Mouse (Mus musculus) left cerebral cortex, postnatal 36 days (tissue): ENCODE data around the gene Cacna1b. TPM values are rescaled to one million over a fixed set of nuclear protein-coding genes. Genes with fewer than 3 reads are reported as not detected.

Experiments
- DNase-seq, 2 experiments: peaks; one replicate each; pipeline ENCODE4 v3.0.0; 2021 to 2022; ENCODE audit warnings: low spot score in 2 of 2, mixed read lengths in 1 of 2
- intact Hi-C: fragments of 180-260 bp; cut with DNase I; formaldehyde crosslinking; loops from one replicate; pipeline ENCODE4 v1.15.1; 2025
- total RNA-seq, 2 experiments: library from RNA; stranded (reverse); gene quantifications; 2 replicates each; pipeline ENCODE4 v1.2.3; 2021

Cacna1b gene
- total RNA-seq, 2 experiments from 2014 or later: 85.5 to 96.2 TPM

GRCm38 (mm10) chr2:24674432-24675006 lies 88.4 kb downstream of the Cacna1b start:
- DNase-seq: no peak
- intact Hi-C loops: loop anchor here (5.0 kb wide), 1 partner anchor 88 kb away; the partner anchor contains the start of gene Cacna1b

DNA sequence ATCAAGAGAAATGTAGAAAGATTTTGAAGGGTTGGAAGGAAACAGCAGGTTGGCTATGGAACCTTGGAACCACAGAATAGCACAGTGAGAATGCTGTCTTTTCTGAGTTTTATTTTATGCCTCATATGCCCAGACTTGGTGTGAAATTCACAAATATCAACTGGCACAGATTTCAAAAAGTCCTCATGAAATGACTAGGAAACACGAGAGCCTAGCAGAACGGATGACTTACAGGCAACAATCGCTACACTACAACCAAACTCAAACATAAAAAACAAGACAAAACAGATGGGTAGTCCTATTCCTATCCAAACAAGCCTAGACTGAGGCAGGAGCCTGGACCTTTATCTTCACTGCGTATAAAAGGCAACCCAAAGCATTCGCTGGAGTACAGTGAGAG lies 94.4 kb downstream of the Cacna1b start:
- no peak for DNase-seq

DNA sequence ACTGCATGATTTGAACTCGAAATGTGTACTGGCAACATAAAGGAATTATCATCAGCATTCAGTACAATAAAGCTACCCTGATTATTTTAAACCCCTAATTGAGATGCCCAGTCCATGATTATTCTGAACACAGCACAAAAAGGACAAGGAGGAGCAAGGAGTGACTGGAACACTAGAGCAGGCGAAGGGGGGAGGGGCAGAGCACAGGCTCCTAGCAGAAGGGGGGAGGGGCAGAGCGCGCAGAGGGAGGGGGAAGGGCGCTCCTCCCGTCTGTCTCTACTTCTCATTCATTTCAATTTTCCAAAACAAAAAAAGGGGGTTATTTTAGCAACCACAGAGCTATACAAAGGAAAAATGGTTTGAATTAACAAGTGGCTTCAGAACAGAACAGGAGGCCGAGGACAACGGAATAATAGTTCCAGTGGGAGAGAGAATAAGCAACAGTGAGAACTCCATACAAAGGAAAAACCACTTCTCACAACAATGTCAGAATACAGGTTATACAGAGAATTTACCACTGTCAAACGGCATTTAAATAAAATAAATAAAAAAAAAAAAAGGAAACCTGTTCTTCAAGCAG lies 98.2 kb downstream of the Cacna1b start:
- DNase-seq: no peak
- intact Hi-C loops: no loop called here

More for the DNA sequence above, 94.4 kb downstream of the Cacna1b start:
- intact Hi-C loops: no loop called here

GRCm38 (mm10) chr2:24659150-24659775 lies 103.7 kb downstream of the Cacna1b start:
- no peak for DNase-seq
- intact Hi-C loops: no loop called here

- intact Hi-C loops: no loop called here
- no peak for DNase-seq
Measured at GRCm38 (mm10) chr2:24648503-24648902, 114.4 kb downstream of the Cacna1b start.

GRCm38 (mm10) chr2:24646452-24647146 lies 116.4 kb downstream of the Cacna1b start:
- DNase-seq: no peak
- intact Hi-C loops: no loop called here

- intact Hi-C loops: no loop called here
- no peak for DNase-seq
Measured at GRCm38 (mm10) chr2:24642834-24643233, 120.1 kb downstream of the Cacna1b start.

- DNase-seq: no peak
- intact Hi-C loops: no loop called here
Measured at GRCm38 (mm10) chr2:24638102-24638954, 124.6 kb downstream of the Cacna1b start.

GRCm38 (mm10) chr2:24633645-24634044 lies 129.3 kb downstream of the Cacna1b start:
- intact Hi-C loops: no loop called here
- no peak for DNase-seq

DNA sequence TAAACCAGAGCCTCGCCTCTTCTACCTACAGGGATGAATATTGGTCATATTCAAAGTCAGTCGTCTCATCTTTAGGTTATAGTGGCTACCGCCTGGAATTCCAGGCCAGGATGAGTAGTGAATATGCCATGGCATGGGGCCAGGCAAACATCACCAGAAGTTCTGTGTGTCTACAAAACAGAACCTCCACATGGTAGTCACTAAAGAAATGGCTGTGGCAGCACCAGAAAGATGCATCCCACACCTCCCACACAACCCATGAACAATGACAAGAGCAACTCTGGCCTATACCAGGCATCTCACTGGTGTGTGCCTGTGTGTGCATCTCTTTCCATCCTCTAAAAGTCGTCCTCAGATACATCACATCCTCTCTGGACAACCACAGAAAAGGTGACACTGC lies 145.8 kb downstream of the Cacna1b start:
- DNase-seq: no peak

GRCm38 (mm10) chr2:24609789-24610188 lies 153.2 kb downstream of the Cacna1b start:
- intact Hi-C loops: no loop called here
- peak; percentile 52 to 65 for DNase-seq

More for the DNA sequence above, 145.8 kb downstream of the Cacna1b start:
- intact Hi-C loops: no loop called here

GRCm38 (mm10) chr2:24608765-24609138 lies 154.2 kb downstream of the Cacna1b start:
- no peak for DNase-seq

GRCm38 (mm10) chr2:24607905-24608764 lies 154.8 kb downstream of the Cacna1b start:
- intact Hi-C loops: no loop called here
- DNase-seq: no peak

More at GRCm38 (mm10) chr2:24608765-24609138, 154.2 kb downstream of the Cacna1b start:
- intact Hi-C loops: no loop called here

GRCm38 (mm10) chr2:24606531-24606930 lies 156.4 kb downstream of the Cacna1b start:
- intact Hi-C loops: no loop called here
- no peak for DNase-seq

DNA sequence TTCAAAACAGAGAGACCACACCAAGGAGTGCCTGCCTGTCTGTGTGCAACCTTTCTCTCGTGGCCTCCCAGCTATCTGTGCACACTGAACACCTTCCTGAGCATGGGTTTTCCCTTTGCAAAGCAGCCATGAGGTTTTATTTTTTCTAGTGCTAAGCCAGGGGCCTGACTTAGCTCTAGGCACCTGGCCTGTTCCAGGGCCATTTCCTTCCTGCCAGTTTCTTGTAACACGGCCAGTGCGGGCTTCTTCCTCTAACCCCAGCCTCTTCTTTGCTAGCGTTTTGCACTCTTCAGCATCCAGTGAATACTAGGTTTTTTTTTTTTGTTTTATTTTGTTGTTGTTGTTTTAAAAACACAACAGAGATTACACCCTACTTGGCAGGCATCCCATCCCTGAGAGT lies 157.9 kb downstream of the Cacna1b start:
- intact Hi-C loops: no loop called here

DNA sequence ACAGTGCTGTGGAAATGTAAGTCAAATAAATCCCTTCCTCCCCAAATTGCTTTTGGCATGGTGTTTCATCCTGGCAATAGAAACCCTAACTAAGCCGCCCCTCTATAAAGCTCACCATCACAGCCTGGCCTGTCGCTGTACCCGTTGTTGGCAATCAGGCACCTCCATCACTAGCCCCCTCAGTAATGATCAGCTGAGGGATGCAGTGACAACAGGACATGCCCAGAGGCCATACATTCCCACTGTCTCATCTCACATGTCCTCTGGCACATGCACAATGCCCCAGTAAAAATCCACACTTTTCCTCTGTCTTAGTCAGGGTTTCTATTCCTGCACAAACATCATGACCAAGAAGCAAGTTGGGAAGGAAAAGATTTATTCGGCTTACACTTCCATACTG lies 173.5 kb downstream of the Cacna1b start:
- DNase-seq: no peak
- intact Hi-C loops: no loop called here

More for the DNA sequence above, 157.9 kb downstream of the Cacna1b start:
- no peak for DNase-seq

GRCm38 (mm10) chr2:24587999-24588398 lies 175.0 kb downstream of the Cacna1b start:
- no peak for DNase-seq
- intact Hi-C loops: no loop called here

GRCm38 (mm10) chr2:24574616-24575015 lies 188.3 kb downstream of the Cacna1b start:
- peak; percentile 61 to 62 for DNase-seq

DNA sequence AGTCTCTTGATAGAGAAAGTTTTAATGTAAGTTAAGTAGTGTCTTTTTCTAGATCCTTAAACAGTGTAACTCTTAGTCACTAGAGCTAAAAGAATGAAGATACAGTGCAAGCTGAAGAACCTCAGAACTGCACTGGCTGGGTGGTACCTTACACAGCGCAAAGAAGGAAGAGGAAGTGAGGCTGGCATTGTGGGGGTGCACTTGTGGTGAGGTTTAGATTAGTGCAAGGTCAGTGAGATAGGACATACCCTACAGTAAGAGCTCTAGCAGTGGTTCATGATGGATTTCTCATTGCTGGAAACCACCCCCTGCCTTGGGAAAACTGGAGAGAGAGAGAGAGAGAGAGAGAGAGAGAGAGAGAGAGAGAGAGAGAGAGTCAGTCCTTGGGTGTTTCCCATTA lies 192.0 kb downstream of the Cacna1b start:
- intact Hi-C loops: loop anchor here (10.0 kb wide), 1 partner anchor 184 kb away; no protein-coding TSS in a partner anchor
- DNase-seq: no peak

More at GRCm38 (mm10) chr2:24574616-24575015, 188.3 kb downstream of the Cacna1b start:
- intact Hi-C loops: loop anchor here (10.0 kb wide), 1 partner anchor 180 kb away; no protein-coding TSS in a partner anchor
